Mouse (Mus musculus): ENCODE measurements around the gene Erg.

Erg gene

GRCm38 (mm10) chr16:95349745-95350144 lies 236.6 kb downstream of the Erg start:
- no peak for DNase-seq (ENCODE audit: low spot score)

DNA sequence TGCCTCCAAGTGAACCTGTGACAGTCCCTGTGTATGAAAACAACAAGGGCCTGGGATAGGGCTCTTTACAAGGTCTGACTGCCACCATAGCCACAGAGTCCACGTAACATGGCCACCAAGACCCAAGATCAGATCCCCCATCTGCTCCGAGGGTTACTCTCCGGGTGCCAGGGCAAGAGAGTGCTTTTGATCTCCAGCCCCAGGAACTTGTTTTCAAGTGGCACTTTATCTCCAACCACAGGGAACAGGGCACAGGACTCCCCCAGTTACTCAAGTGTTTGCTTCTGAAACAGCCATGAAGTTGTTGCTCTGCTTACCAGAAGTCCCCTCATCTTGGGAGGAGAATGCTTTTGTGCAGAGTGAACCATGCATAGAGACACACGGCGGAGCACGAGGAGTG lies 237.0 kb downstream of the Erg start:
- no peak for DNase-seq (ENCODE audit: low spot score)

DNA sequence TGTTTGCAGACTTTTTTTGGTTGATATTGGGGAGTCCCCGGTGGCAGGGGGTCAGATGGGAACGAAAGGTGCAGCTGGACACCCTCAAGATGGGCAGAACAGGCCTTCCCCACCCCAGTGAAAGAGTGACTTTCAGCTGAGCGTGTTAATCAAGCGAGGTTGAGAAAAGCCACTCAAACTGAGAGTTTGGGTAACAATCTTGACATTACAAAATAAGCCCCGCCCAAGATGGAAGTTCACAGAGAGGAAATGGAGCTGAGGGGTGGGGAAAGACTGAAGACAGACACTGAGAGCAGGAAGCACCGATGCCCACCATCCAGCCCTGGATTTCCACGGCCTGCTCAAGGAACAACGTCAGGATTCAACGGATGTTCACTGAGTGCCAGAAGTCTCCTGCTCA lies 237.8 kb downstream of the Erg start:
- no peak for DNase-seq (ENCODE audit: low spot score)

DNA sequence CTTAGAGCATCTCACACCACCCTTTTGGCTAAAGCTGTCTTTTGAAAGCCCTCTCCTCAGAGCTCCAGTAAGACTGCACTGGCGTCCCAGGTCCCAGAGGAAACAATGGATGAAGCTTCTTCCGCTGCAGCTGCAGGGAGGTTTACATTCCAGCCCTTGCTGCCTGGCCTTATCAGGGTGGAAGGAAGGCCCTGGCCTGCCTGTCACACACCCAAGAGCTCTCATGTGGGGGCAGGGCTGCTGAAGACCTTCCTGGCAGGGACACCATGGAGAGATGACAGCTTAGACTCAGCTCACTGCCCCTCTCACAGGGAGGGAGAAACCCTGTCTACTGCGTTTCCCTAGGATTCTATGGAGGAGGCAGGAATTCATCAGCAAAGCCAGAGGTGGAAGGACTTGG lies 239.2 kb downstream of the Erg start:
- DNase-seq (ENCODE audit: low spot score) = no peak

DNA sequence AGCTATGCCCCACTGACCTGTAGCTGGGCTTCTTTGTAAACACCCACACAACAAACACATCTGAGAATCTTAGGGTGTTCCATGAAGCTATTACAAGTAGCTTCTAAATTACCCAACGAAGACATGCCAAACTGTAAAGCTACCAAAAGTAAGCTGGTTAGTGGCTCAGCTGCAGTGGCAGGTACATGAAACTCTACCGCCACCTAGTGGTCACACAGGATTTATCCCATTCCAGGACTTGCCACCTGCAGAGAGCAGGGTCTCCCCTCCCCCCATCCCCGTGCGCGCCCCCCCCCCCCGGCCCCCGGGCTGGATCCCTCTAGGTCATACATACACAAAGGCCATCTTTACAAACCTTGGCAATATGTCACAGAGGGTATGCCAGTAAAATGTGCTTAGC lies 240.5 kb downstream of the Erg start:
- DNase-seq (ENCODE audit: low spot score) = peak; percentile 70

GRCm38 (mm10) chr16:95344961-95345360 lies 241.4 kb downstream of the Erg start:
- DNase-seq (ENCODE audit: low spot score) = no peak

GRCm38 (mm10) chr16:95342030-95342429 lies 244.4 kb downstream of the Erg start:
- DNase-seq (ENCODE audit: low spot score) = no peak

- DNase-seq (ENCODE audit: low spot score) = peak; percentile 45
These were observed 245.3 kb downstream of the Erg start for GRCm38 (mm10) chr16:95340885-95341791.

DNA sequence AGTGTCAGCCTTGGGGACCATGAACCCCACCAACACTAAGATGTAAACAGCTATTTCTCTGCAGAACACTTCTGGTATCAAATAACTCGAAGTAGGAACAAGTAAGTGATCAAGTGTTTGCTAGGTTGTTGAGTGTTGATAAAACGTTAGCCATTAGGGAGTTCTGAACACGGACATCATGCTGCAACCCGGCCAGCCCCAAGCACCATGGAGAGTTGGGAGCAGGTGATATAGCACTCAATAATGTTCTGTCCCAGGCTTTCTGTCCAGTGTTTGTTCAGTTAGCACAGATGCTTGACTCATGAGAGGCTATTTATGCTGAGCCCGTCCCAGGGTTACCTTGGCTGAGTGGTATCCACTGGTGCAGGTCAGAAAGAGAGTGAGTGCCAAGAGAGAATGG lies 254.2 kb downstream of the Erg start:
- no peak for DNase-seq (ENCODE audit: low spot score)

- DNase-seq (ENCODE audit: low spot score) = no peak
These were observed 264.3 kb downstream of the Erg start for GRCm38 (mm10) chr16:95321945-95322625.
